Mouse (Mus musculus): Measurements from ENCODE around the gene Rapgef4. TPM values are rescaled to one million over a fixed set of nuclear protein-coding genes. Genes with fewer than 3 reads are reported as not detected.

Rapgef4 gene
- polyA plus RNA-seq, 1 experiment from 2014 or later, result 18.3 TPM

Other genes starting within 250 kb of the Rapgef4 start
- gene Itga6, start 235.6 kb upstream of the Rapgef4 start, polyA plus RNA-seq (2014; fragmentation: Nextera tagmentation; extraction: Ambion mirVana), result 15.9 and 21.6 TPM in 2 replicates
- gene Pdk1, start 108.0 kb upstream of the Rapgef4 start, polyA plus RNA-seq (2014; fragmentation: Nextera tagmentation; extraction: Ambion mirVana), result 14.6 and 23.2 TPM in 2 replicates

Measured in midbrain, embryonic 14.5 days (tissue).